Comparison of ENCODE assay signal across 8 mouse cellular contexts in genomic region chr15:96507097-96507840, GRCm38 (mm10). TPM values are rescaled to one million over a fixed set of nuclear protein-coding genes. Genes with fewer than 3 reads are reported as not detected.
A peak's percentile ranks its signal among the peaks of the same experiment; 100 is the strongest.
DNase-seq lines count a peak whose midpoint lies in the region; ATAC-seq and TF ChIP-seq lines count a peak whose summit lies in the region.

No protein-coding gene starts in this region.

- no peaks in the 10 kb centered on the region for H3K36me3 ChIP-seq in ES-E14 (ENCODE audit: control insufficient read depth, insufficient read depth, low read length, poor library complexity, severe bottlenecking)
- H3K36me3 ChIP-seq in heart, embryonic 13.5 days, result no peaks in the 10 kb centered on the region

- peak overlapping the region in 1 of 2 experiments; percentile 43; a peak in 2 of 4 replicates for H3K4me3 ChIP-seq in ES-E14 (ENCODE audit: insufficient read depth in 1 of 2, low read depth in 1 of 2, low read length in 2 of 2, poor library complexity in 1 of 2, severe bottlenecking in 1 of 2)
- H3K4me3 ChIP-seq in heart, embryonic 13.5 days, result peak overlapping the region; percentile 34

- in situ Hi-C loops in ES-E14 (cut with MboI; ENCODE audit: low sequenced_read_pairs in 2 of 2, unreplicated experiment in 2 of 2), result loop anchor here in 1 of 2 experiments (25.0 kb wide), 1 partner anchor 430 kb away; no protein-coding TSS in a partner anchor

- WGBS in heart, embryonic 13.5 days, result 32% methylated on average over 18 of the region's 18 CpGs

- H3K4me2 ChIP-seq in heart, embryonic 13.5 days, result peak overlapping the region; percentile 63

- no peak overlapping the region for H3K27ac ChIP-seq in ES-E14 (ENCODE audit: insufficient read depth, low read depth, low read length, poor library complexity, severe bottlenecking)
- no peak overlapping the region for H3K27ac ChIP-seq in heart, embryonic 13.5 days (replicated peaks)

- H3K4me1 ChIP-seq in ES-E14 (ENCODE audit: control insufficient read depth in 2 of 2, insufficient read depth in 2 of 2, low read length in 2 of 2, poor library complexity in 1 of 2), result peaks cover 0 to 2% of the 10 kb centered on the region in 2 experiments; a peak in 1 of 4 replicates
- no peaks in the 10 kb centered on the region for H3K4me1 ChIP-seq in heart, embryonic 13.5 days

- peak; percentile 36 to 51 for DNase-seq in cerebellum, adult 18-20 months
- DNase-seq in cerebellum, adult 11 months, result no peak
- DNase-seq in ES-E14 (ENCODE audit: low read depth, low spot score), result peak; percentile 53
- peak; percentile 17 for DNase-seq in cerebellum, adult 9-11 months
- DNase-seq in layer of hippocampus, adult 8-10 months (ENCODE audit: low spot score in 2 of 2), result peak; percentile 24 to 51
- peak; percentile 69 for DNase-seq in lung, postnatal 14 days
- DNase-seq in right cerebral cortex, postnatal 4 days, result peak; percentile 46

- no peaks in the 10 kb centered on the region for H3K9me3 ChIP-seq in ES-E14 (ENCODE audit: control insufficient read depth, insufficient read depth, low read depth, low read length)
- H3K9me3 ChIP-seq in heart, embryonic 13.5 days, result peaks cover 16% of the 10 kb centered on the region

- peak overlapping the region; percentile 52; the same call in 1 of the 2 replicates for H3K9ac ChIP-seq in ES-E14 (ENCODE audit: insufficient read depth, low read depth, low read length, poor library complexity, severe bottlenecking)
- peak overlapping the region; percentile 56; the same call in 1 of the 2 replicates for H3K9ac ChIP-seq in heart, embryonic 13.5 days

- H3K27me3 ChIP-seq in heart, embryonic 13.5 days (replicated peaks), result no peaks in the 10 kb centered on the region

- no peak for ATAC-seq in heart, embryonic 13.5 days (ENCODE audit: extremely low read depth, insufficient number of reproducible peaks, low FRiP score, low TSS enrichment)

TF ChIP-seq in ES-E14, 5 proteins besides CTCF, POLR2A, EP300 and RAD21:
- no peak for TF ChIP-seq ZNF384 (IDR thresholded peaks at IDR 0.05; ENCODE audit: low read depth, low read length)
- no peak for TF ChIP-seq CHD2 (IDR thresholded peaks at IDR 0.05; ENCODE audit: low read depth, low read length)
- TF ChIP-seq HCFC1 (IDR thresholded peaks at IDR 0.05; ENCODE audit: borderline replicate concordance, insufficient read depth, low read length), result no peak
- no peak for TF ChIP-seq ZC3H11A (IDR thresholded peaks at IDR 0.05; ENCODE audit: borderline replicate concordance, low read depth, low read length)
- no peak for TF ChIP-seq MAFK (IDR thresholded peaks at IDR 0.05; ENCODE audit: insufficient read depth, low read depth, low read length)

RNA-seq across cellular contexts. Expression of gene Scaf11, which starts 46.6 kb away (rescaled TPM):
- total RNA-seq in ES-E14 (2012; rRNA removed), result 57.4 and 92.7 TPM in 2 replicates
- 58.4 and 62.7 TPM in 2 replicates for polyA plus RNA-seq in heart, embryonic 13.5 days (2015; fragmentation: Nextera tagmentation; extraction: Ambion mirVana)
- total RNA-seq in layer of hippocampus, adult 8-10 months (2022), result 10 to 100 TPM; 54.0 to 62.6 (median 60.0) TPM
